Mouse (Mus musculus): ENCODE measurements around the gene Ak8.

- TF ChIP-seq CTCF (IDR thresholded peaks at IDR 0.05; ENCODE audit: extremely low read depth, insufficient read length, insufficient replicate concordance, low read depth, low read length) (no peak), POLR2A (IDR thresholded peaks at IDR 0.05; ENCODE audit: low read depth, low read length) (no peak)
Measured at GRCm38 (mm10) chr2:28787067-28787619, 87.2 kb downstream of the Ak8 start.

All from small intestine, adult 2 months (tissue).